Mouse (Mus musculus): Measurements from ENCODE around the gene Hist2h2aa1.

GRCm38 (mm10) chr3:96257190-96257589 is 11.9 kb downstream of the Hist2h2aa1 start:
- TF ChIP-seq CTCF (IDR thresholded peaks at IDR 0.05; ENCODE audit: low read depth) (no peak), EP300 (IDR thresholded peaks at IDR 0.05; ENCODE audit: low read depth) (no peak)
